Mouse (Mus musculus): Measurements from ENCODE around the gene Nhs. TPM values are rescaled to one million over a fixed set of nuclear protein-coding genes. Genes with fewer than 3 reads are reported as not detected.

Nhs gene
- total and polyA plus RNA-seq, 3 experiments = 0.16 to 0.55 (median 0.37) TPM

- DNase-seq = no peak
These were observed 178.1 kb downstream of the Nhs start for GRCm38 (mm10) chrX:161981399-161981798.

GRCm38 (mm10) chrX:161979946-161980345 lies 179.6 kb downstream of the Nhs start:
- intact Hi-C loops (cut with DNase I) = loop anchor here (10.0 kb wide), 2 partner anchors 45 to 175 kb away; partner anchors contain the start of gene Nhs

More at GRCm38 (mm10) chrX:161981399-161981798, 178.1 kb downstream of the Nhs start:
- Histone ChIP-seq H3K4me3 (no peak overlapping the region), H3K4me1 (ENCODE audit: control insufficient read depth, insufficient read depth, low read length) (no peaks in the 10 kb centered on the region; the same call in 1 of the 2 replicates), H3K79me2 (replicated peaks; ENCODE audit: control insufficient read depth, insufficient read depth, low read length) (no peaks in the 10 kb centered on the region), H3K27me3 (ENCODE audit: control insufficient read depth, insufficient read depth, low read length) (no peaks in the 10 kb centered on the region), H3K9ac (ENCODE audit: low read depth, low read length) (no peak overlapping the region), H3K27ac (no peak overlapping the region), H3K36me3 (ENCODE audit: control insufficient read depth, insufficient read depth, low read length) (no peaks in the 10 kb centered on the region)
- TF ChIP-seq POLR2A (IDR thresholded peaks at IDR 0.05; ENCODE audit: insufficient read depth, low read depth, low read length) (no peak), EP300 (IDR thresholded peaks at IDR 0.05; ENCODE audit: insufficient read depth, low read depth, low read length) (no peak)
- 36% methylated on average over 6 of the region's 6 CpGs for WGBS
- intact Hi-C loops (cut with DNase I) = no loop called here

GRCm38 (mm10) chrX:161977236-161977841 lies 182.2 kb downstream of the Nhs start:
- Histone ChIP-seq H3K27ac (no peak overlapping the region), H3K4me3 (no peak overlapping the region), H3K79me2 (replicated peaks; ENCODE audit: control insufficient read depth, insufficient read depth, low read length) (no peaks in the 10 kb centered on the region), H3K4me1 (ENCODE audit: control insufficient read depth, insufficient read depth, low read length) (no peaks in the 10 kb centered on the region; the same call in 1 of the 2 replicates), H3K9ac (ENCODE audit: low read depth, low read length) (no peak overlapping the region), H3K27me3 (ENCODE audit: control insufficient read depth, insufficient read depth, low read length) (no peaks in the 10 kb centered on the region), H3K36me3 (ENCODE audit: control insufficient read depth, insufficient read depth, low read length) (no peaks in the 10 kb centered on the region)
- 50% methylated on average over 4 of the region's 4 CpGs for WGBS
- TF ChIP-seq POLR2A (IDR thresholded peaks at IDR 0.05; ENCODE audit: insufficient read depth, low read depth, low read length) = no peak
- TF ChIP-seq EP300 (IDR thresholded peaks at IDR 0.05; ENCODE audit: insufficient read depth, low read depth, low read length) = no peak
- TF ChIP-seq CTCF (IDR thresholded peaks at IDR 0.05) = no peak
- no peak for DNase-seq
- intact Hi-C loops (cut with DNase I) = loop anchor here (10.0 kb wide), 2 partner anchors 47 to 177 kb away; partner anchors contain the start of gene Nhs

More at GRCm38 (mm10) chrX:161979946-161980345, 179.6 kb downstream of the Nhs start:
- Histone ChIP-seq H3K27me3 (ENCODE audit: control insufficient read depth, insufficient read depth, low read length) (no peaks in the 10 kb centered on the region), H3K9ac (ENCODE audit: low read depth, low read length) (no peak overlapping the region), H3K4me3 (no peak overlapping the region), H3K27ac (no peak overlapping the region), H3K4me1 (ENCODE audit: control insufficient read depth, insufficient read depth, low read length) (no peaks in the 10 kb centered on the region; the same call in 1 of the 2 replicates), H3K36me3 (ENCODE audit: control insufficient read depth, insufficient read depth, low read length) (no peaks in the 10 kb centered on the region), H3K79me2 (replicated peaks; ENCODE audit: control insufficient read depth, insufficient read depth, low read length) (no peaks in the 10 kb centered on the region)
- TF ChIP-seq EP300 (IDR thresholded peaks at IDR 0.05; ENCODE audit: insufficient read depth, low read depth, low read length) = no peak
- no peak for TF ChIP-seq POLR2A (IDR thresholded peaks at IDR 0.05; ENCODE audit: insufficient read depth, low read depth, low read length)
- TF ChIP-seq CTCF (IDR thresholded peaks at IDR 0.05) = no peak
- no peak for DNase-seq

- H3K9ac ChIP-seq (ENCODE audit: low read depth, low read length) = no peak overlapping the region
- 88% methylated on average over 2 of the region's 2 CpGs for WGBS
- no peaks in the 10 kb centered on the region for H3K79me2 ChIP-seq (replicated peaks; ENCODE audit: control insufficient read depth, insufficient read depth, low read length)
- H3K27ac ChIP-seq = no peak overlapping the region
- no peaks in the 10 kb centered on the region for H3K36me3 ChIP-seq (ENCODE audit: control insufficient read depth, insufficient read depth, low read length)
- TF ChIP-seq CTCF (IDR thresholded peaks at IDR 0.05) (no peak), EP300 (IDR thresholded peaks at IDR 0.05; ENCODE audit: insufficient read depth, low read depth, low read length) (no peak), POLR2A (IDR thresholded peaks at IDR 0.05; ENCODE audit: insufficient read depth, low read depth, low read length) (no peak)
- no peak overlapping the region for H3K4me3 ChIP-seq
- no peaks in the 10 kb centered on the region for H3K27me3 ChIP-seq (ENCODE audit: control insufficient read depth, insufficient read depth, low read length)
- intact Hi-C loops (cut with DNase I) = loop anchor here (10.0 kb wide), 2 partner anchors 48 to 178 kb away; partner anchors contain the start of gene Nhs
- no peaks in the 10 kb centered on the region; the same call in 1 of the 2 replicates for H3K4me1 ChIP-seq (ENCODE audit: control insufficient read depth, insufficient read depth, low read length)
- no peak for DNase-seq
These were observed 183.2 kb downstream of the Nhs start for GRCm38 (mm10) chrX:161976376-161976775.

GRCm38 (mm10) chrX:161973572-161973971 lies 186.0 kb downstream of the Nhs start:
- no peaks in the 10 kb centered on the region for H3K36me3 ChIP-seq (ENCODE audit: control insufficient read depth, insufficient read depth, low read length)
- no peak overlapping the region for H3K27ac ChIP-seq
- no peak overlapping the region for H3K9ac ChIP-seq (ENCODE audit: low read depth, low read length)
- H3K4me3 ChIP-seq = no peak overlapping the region
- H3K27me3 ChIP-seq (ENCODE audit: control insufficient read depth, insufficient read depth, low read length) = no peaks in the 10 kb centered on the region
- DNase-seq = no peak
- no peaks in the 10 kb centered on the region for H3K79me2 ChIP-seq (replicated peaks; ENCODE audit: control insufficient read depth, insufficient read depth, low read length)
- H3K4me1 ChIP-seq (ENCODE audit: control insufficient read depth, insufficient read depth, low read length) = no peaks in the 10 kb centered on the region; the same call in 1 of the 2 replicates
- TF ChIP-seq POLR2A (IDR thresholded peaks at IDR 0.05; ENCODE audit: insufficient read depth, low read depth, low read length) (no peak), CTCF (IDR thresholded peaks at IDR 0.05) (no peak), EP300 (IDR thresholded peaks at IDR 0.05; ENCODE audit: insufficient read depth, low read depth, low read length) (no peak)
- intact Hi-C loops (cut with DNase I) = loop anchor here (10.0 kb wide), 2 partner anchors 51 to 181 kb away; partner anchors contain the start of gene Nhs
- 51% methylated on average over 3 of the region's 3 CpGs for WGBS

GRCm38 (mm10) chrX:161972723-161973122 lies 186.8 kb downstream of the Nhs start:
- H3K79me2 ChIP-seq (replicated peaks; ENCODE audit: control insufficient read depth, insufficient read depth, low read length) = no peaks in the 10 kb centered on the region
- H3K27ac ChIP-seq = no peak overlapping the region
- H3K27me3 ChIP-seq (ENCODE audit: control insufficient read depth, insufficient read depth, low read length) = no peaks in the 10 kb centered on the region
- no peaks in the 10 kb centered on the region; the same call in 1 of the 2 replicates for H3K4me1 ChIP-seq (ENCODE audit: control insufficient read depth, insufficient read depth, low read length)
- no peak for TF ChIP-seq EP300 (IDR thresholded peaks at IDR 0.05; ENCODE audit: insufficient read depth, low read depth, low read length)
- no peak for TF ChIP-seq POLR2A (IDR thresholded peaks at IDR 0.05; ENCODE audit: insufficient read depth, low read depth, low read length)
- TF ChIP-seq CTCF (IDR thresholded peaks at IDR 0.05) = no peak
- no peak overlapping the region for H3K9ac ChIP-seq (ENCODE audit: low read depth, low read length)
- DNase-seq = no peak
- intact Hi-C loops (cut with DNase I) = loop anchor here (10.0 kb wide), 2 partner anchors 52 to 182 kb away; partner anchors contain the start of gene Nhs
- H3K36me3 ChIP-seq (ENCODE audit: control insufficient read depth, insufficient read depth, low read length) = no peaks in the 10 kb centered on the region
- H3K4me3 ChIP-seq = no peak overlapping the region

All from heart, adult 2 months (tissue).